Mouse (Mus musculus) heart, postnatal 4 days (tissue): ENCODE results near the gene 1110008L16Rik. TPM values are rescaled to one million over a fixed set of nuclear protein-coding genes. Genes with fewer than 3 reads are reported as not detected.
A peak's percentile ranks its signal among the peaks of the same experiment; 100 is the strongest.
"Not testable (repeated sequence)": the region's sequence is repeated elsewhere in the genome, so short reads cannot be mapped to it uniquely, and the experiment has no call there.

Experiments
- DNase-seq: peaks from one replicate; pipeline ENCODE4 v3.0.0; 2021
- total RNA-seq, 2 experiments: library from RNA; stranded (reverse); gene quantifications; 2 replicates each; pipeline ENCODE4 v1.2.3; 2021

Gene 1110008L16Rik
- total RNA-seq, 2 experiments from 2014 or later = 10.7 to 11.1 TPM

DNA sequence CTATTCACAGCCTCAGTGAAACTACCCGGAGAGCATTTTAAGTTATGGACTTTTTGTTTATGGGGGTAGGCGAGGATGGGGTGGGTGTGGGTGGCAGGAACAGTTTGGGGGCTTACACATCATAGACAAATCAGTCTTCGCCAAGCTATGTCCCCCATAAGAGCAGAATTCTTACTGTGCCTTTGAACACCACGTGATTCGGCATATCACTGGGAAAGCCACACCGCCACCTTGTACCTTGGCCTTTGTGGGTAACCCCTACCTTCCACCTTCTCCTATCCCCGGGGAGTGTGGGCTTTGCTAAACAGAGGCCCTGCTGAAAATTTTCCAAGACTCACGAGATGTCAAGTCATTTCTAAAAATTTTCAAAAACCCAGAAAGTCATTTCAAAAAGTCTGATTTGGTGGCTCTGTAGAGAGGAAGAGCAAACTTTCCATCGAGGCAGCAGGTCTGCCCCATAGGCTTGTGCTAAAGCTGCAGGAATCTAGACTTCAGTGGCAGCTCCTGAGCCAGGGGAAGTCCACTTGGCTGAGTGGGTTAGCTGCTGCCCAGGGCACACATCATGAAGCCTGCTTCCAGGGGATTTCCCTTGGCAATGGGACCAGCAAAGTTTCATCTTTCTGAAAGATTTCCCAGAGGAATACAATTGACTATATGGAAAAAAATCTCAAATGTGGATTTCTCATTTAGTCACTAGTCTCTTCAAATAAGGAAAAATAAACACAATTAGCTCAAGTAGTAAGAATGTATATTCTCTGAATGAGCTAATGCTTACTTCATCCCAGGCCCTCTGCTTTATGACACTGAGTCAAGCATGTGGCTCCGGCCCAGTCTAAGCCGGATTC lies 93.6 kb downstream of the 1110008L16Rik start:
- no peak for DNase-seq

DNA sequence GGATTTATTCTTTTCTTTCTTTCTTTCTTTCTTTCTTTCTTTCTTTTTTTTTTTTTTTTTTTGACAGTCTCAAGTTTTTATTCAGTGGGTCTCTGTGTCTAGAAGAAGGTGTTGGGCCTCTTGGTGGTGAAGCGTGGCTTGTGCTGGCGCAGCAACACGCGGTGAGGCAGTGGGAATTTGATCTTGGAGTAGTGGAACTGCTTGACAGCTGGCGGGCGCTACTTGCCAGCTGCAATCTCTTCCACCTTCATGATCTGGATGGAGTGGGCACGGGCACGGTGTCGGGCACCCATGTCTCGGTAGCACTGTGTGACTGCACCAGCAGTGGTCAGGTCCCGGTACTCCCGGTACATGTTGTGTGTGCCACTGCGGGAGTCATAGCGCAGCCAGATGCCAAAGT lies 96.2 kb downstream of the 1110008L16Rik start:
- DNase-seq = not testable (repeated sequence)

DNA sequence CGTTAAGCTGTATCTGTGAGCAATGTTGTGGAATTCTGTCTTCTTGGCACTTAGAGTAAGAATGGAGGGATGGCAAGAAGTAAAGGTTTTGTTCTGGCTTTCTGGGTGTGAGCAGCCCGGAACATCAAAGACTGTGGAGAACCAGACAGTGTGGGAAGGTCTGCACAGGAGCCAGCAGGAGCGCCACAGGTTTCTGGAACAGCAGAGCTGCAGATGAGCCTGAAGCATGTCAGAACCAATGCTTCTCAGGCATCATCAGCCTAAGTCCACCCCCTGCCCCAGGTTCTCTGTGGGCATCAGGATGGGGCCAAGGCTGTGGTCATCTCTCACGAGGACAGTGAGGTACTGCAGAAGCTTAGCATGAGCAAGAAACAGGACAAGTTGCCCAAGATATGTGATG lies 97.2 kb downstream of the 1110008L16Rik start:
- no peak for DNase-seq

DNA sequence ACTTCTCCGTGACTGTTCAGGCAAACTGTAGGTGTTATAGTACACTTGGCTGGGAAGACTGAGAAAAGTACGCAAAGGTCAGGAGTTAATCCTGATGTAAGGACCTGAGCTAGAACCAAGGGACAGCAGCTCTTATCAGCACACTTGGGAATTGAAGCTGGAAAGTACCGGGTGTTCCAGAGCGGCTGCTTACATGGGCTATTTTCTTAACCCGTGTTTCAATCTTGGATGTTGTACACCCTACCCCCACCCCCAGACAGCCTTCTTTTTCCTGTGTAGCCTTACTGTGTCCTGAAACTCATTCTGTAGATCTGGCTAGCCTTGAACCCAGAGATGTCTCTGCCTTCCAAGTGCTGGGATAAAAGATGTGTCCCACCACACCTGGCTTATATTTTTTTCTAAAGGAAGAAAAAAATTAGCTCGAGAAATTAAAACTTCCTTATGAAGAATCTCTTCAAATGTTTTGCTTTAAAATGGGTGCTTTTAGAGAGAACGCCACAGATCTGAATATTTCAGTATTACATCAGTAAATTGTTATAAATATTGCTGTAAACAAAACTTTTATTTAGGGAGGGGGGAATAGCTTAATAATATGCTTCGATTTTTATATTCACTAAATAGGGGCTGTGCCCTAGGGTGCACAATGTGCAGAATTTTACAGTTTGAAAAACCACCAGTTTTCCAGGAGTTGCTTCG lies 98.3 kb downstream of the 1110008L16Rik start:
- DNase-seq = no peak

DNA sequence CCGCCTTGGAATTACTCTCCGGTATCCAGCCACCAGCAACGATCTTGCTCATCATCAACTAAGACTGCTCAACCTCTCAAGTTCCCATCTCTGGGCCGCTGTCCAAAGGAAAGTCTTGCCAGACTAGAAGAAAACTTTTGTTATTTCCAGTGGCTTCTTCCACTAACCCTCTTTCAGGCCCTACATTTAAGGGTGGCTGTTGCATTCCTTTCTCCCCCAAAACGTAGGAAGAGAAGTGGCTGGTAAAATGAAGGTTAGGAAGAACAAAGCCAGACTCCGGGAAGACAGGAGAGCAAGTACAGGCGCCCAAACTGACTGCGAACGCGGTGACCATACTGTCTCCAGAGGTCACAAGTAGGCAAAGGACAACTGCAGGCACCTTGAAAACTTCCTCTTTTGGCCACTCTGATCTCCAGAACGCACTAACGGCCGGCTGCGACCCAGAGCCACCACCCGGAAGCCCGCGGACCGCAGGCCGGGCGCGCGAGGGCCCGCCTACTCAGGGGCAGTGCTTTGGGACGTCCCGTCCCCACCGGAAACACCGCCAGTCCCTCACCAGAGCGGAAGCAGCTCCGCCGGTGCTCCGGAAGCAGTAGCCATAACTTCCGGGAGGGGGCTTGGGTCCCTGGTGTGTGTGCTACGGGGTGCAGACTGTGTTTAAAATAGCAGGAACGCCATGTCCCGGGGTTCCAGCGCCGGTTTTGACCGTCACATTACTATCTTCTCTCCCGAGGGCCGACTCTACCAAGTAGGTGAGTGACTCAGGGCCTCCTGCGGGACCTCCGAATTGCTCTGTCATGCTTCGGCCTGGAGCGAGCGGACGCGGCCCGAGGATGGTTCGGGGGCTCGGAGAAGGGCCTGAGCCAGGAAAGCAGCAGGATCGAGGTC lies 99.1 kb downstream of the 1110008L16Rik start:
- DNase-seq = peak; percentile 93

DNA sequence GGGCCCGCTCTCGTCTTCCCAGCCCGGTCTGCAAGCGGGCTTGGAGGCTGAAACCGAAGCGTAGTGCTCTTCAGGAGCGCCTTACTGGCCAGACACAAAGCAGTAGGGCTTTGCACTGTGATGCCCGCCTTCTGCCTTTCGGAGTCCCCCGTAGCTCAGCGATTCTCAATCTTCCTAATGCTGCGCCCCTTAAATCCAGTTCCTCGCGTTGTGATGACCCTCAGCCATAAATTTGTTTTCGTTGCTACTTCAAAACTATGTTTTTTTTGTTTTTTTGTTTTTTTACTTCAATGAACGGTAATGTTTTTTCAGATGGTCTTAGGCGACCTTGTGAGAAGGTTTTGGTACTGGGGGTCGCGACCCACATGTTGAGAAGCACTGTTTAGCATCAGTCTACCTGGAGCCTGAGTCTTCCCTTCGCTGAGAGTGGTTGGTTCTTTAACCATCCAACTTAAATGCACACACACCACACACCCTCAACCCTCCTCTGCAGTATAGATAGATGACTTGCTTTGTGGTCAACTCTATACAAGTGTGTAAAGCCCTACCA lies 99.8 kb downstream of the 1110008L16Rik start:
- no peak for DNase-seq

DNA sequence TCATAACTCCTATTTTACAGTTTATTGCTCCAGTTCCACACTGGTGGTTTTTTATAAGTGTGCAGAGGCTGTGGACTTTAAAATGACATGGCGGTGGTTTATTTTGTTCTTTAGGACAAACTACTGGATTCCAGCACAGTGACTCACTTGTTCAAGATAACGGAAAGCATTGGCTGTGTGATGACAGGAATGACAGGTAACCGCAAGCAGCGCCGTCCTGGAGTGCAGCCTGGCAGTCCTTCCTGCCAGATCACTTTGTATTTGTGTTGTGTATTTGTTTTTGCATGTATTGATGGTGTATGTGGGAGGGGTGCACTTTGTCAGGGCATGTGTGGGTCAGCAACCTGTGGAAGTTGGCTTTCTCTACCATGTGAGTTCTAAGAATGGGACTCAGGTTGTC lies 108.5 kb downstream of the 1110008L16Rik start:
- DNase-seq = no peak

DNA sequence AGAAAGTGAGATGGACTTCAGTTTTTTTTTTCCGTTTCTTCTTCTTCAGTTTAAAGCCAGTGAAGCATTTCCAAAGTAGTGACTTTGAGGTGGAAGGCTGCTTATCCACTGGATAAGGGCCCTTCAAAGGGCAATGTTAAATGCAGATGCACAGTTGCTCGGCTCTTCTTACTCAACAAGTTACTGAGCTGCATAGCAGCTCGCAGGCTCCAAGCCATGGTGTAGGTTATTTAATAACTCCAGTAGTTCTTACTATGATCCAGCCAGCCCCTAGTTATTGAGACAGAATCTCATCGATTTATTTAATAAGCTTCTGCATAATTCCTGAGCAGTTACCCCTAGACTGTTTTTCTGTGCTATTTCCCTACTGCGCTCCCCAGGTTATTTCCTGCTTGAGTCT lies 115.9 kb downstream of the 1110008L16Rik start:
- no peak for DNase-seq

DNA sequence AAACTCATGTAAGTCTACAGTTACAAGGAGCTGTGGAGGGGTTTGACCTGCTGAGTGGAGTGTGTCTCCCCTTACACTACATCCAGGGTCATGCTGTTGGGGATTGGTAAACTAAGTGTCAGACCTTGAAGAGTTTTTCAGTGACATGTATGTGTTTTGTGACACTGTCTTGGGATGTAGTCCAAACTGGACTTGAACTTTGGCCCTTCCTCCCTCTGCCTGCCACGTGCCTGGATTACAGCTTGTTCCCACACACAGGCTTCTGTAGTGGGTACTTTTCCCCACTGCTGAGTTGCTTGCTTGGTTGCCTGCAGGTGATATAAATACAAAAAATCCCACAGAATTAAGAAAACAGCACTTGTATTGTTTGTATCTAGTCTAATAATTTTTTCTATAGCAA lies 116.4 kb downstream of the 1110008L16Rik start:
- DNase-seq = no peak

DNA sequence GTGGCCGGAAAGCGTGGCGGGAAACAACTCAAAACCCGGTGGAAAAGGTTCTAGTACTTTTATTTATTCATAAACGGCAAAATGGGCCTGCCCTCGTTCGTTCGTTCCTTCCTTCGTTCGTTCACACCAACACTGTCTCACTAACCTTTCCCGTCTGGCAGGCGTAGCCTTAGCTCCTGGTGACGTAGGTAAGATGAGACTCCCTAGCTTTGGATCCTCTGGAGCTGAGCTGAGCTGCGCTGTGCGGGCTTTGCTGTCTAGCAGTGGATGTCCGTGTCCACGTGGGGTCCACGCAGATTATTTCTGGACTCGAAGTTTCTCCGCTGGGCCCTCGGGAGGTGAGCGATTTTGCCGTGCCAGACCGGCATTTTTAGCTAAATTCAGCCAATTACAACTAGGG lies 120.8 kb downstream of the 1110008L16Rik start:
- no peak for DNase-seq

DNA sequence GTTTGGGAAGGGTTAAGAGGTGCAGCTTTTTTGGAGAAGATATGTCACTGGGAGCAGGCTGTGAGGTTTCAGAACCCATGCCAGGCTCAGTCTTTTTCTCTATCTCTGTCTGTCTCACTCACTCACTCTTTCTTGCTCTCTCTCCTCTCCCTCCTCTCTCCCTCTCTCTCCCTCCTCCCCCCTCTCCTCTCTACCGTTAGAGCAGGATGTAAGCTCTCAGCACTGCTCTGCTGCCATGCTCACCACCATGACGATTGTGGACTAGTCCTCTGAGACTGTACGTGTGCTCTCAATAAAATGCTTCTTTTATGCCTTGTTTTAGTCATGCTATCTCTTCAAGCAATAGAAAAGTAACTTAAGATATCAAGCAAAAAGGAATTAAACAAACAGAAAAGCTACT lies 122.7 kb downstream of the 1110008L16Rik start:
- no peak for DNase-seq

DNA sequence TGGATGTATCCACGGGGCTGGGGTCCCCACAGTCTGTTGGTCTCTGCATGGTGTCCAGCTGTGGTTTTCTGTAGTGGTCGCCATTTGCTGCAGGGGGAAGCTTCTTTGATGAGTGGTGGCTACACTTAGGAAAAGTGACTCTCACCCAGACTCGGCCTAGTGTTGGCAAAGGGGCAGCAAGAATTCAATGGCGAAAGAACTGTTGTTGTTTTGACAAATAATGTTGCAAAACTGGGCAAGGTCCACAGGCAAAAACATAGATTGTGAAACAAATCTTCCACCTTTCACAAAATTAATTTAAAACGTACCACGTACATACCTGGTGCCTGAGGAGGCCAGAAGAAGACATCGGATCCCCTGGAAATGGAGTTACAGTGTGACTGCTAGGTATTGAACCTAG lies 126.9 kb downstream of the 1110008L16Rik start:
- no peak for DNase-seq

DNA sequence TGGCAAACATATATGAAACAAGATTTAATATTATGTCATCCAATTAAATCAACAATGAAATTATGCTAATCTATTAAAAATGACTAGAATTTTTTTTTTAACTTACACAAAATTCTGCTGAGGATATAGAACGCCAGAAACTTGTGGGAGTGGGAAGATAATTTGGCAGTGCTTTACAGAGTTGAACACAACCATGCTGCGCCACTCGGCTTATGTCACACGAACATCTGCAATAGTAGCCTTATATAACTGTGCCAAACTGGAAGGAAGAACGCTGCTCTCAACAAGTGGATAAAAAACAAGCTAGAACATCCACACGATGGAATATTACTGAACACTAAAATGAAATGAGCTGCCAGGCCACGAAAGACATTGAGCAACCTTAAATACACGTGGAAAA lies 129.8 kb downstream of the 1110008L16Rik start:
- DNase-seq = no peak

DNA sequence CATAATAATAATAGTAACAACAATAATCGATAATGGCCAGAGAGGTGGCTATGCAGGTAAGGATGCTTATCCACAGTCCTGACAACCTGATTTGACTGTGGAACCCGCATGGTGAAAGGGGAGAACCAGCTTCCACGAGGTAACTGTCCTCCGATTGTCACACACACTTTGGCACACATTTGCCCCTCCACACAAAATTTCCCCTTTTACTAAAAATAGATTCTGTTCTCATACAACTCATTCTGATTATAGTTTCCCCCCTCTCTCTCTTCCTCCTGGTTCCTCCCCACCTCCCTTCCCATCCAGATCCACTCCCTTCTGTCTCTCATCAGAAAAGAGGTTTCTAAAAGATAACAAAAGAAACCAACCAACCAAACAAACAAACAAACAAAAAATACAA lies 130.6 kb downstream of the 1110008L16Rik start:
- DNase-seq = no peak

Other genes starting within 250 kb of the 1110008L16Rik start
- 10 to 100 TPM in 1 of 2 experiments, 1 to 10 TPM in 1; 8.8 to 10.2 TPM for gene 2700097O09Rik, start 219.5 kb upstream of the 1110008L16Rik start, total RNA-seq
- 100 to 1,000 TPM in 1 of 2 experiments, 10 to 100 TPM in 1; 94.3 to 101 TPM for gene Srp54a, start 219.3 kb upstream of the 1110008L16Rik start, total RNA-seq
- gene Fam177a, start 175.1 kb upstream of the 1110008L16Rik start, total RNA-seq = 10 to 100 TPM; 11.0 to 15.0 TPM
- gene Srp54b, start 144.5 kb upstream of the 1110008L16Rik start, total RNA-seq = 10 to 100 TPM; 38.6 to 43.3 TPM
- gene 1700047I17Rik2, start 100.0 kb upstream of the 1110008L16Rik start, total RNA-seq = 1 to 10 TPM in 1 of 2 experiments, not detected in 1; 4.7 TPM
- gene Srp54c, start 69.4 kb upstream of the 1110008L16Rik start, total RNA-seq = 10 to 100 TPM; 27.2 to 31.5 TPM
- gene Ppp2r3c, start 3.4 kb downstream of the 1110008L16Rik start, total RNA-seq = 10 to 100 TPM; 11.7 to 12.9 TPM
- 100 to 1,000 TPM; 192 to 195 TPM for gene Psma6, start 84.6 kb downstream of the 1110008L16Rik start, total RNA-seq
- 10 to 100 TPM; 31.4 to 34.2 TPM for gene Nfkbia, start 193.1 kb downstream of the 1110008L16Rik start, total RNA-seq